Mouse (Mus musculus) macrophage (primary cell): ENCODE measurements around the gene Ncs1. TPM values are rescaled to one million over a fixed set of nuclear protein-coding genes. Genes with fewer than 3 reads are reported as not detected.

Experiments used
- H3K27ac ChIP-seq: fragments of 350-480 bp; formaldehyde crosslinking; 2 replicates; pipeline ENCODE4 v1.9.0; 2021
- H3K36me3 ChIP-seq: fragments of 350-480 bp; formaldehyde crosslinking; 2 replicates; pipeline ENCODE4 v1.9.0; 2021; ENCODE audit errors: inconsistent target
- H3K4me3 ChIP-seq: fragments of 350-480 bp; formaldehyde crosslinking; 2 replicates; pipeline ENCODE4 v1.9.0; 2021; ENCODE audit errors: inconsistent target
- H3K79me2 ChIP-seq: fragments of 350-480 bp; formaldehyde crosslinking; 2 replicates; pipeline ENCODE4 v1.9.0; 2021; ENCODE audit errors: inconsistent target
- WGBS: methylation state at CpG from one replicate; pipeline ENCODE4 v1.1.7; 2026; ENCODE audit warnings: inconsistent platforms; ENCODE audit not compliant: missing documents; 5-methylcytosine and 5-hydroxymethylcytosine counted together
- polyA plus RNA-seq: library from polyadenylated mRNA; stranded (reverse); fragments of 250-400 nt; gene quantifications from 3 replicates; pipeline ENCODE4 v1.2.4, GENCODE M21; 2018; ENCODE audit warnings: inconsistent platforms

Gene Ncs1
- polyA plus RNA-seq, 1 experiment from 2014 or later: 0.34 TPM

DNA sequence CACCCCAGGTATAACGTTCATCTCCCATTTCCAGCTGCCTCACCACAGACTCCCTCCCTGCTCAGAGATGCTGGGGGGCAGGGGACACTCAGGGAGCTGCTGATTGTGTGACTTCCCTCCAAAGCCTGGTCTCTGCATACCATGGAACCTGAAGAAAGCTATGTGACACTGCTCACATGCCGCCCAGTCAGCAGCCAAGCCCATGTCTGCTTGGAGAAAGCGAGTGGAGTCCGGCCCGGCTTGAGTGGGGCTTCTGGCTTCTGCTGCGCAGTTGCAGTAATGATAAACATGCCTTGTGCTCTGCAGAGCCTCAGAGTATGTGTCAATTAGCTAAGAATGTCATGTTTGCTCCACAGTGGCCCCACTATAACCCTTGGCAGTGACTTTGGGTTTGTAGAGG, 26.2 kb upstream of the Ncs1 start:
- no peak overlapping the region for H3K27ac ChIP-seq
- 98% methylated on average over 5 of the region's 6 CpGs for WGBS
- no peak overlapping the region for H3K4me3 ChIP-seq
- H3K79me2 ChIP-seq: no peaks in the 10 kb centered on the region
- peaks cover 16% of the 10 kb centered on the region for H3K36me3 ChIP-seq

DNA sequence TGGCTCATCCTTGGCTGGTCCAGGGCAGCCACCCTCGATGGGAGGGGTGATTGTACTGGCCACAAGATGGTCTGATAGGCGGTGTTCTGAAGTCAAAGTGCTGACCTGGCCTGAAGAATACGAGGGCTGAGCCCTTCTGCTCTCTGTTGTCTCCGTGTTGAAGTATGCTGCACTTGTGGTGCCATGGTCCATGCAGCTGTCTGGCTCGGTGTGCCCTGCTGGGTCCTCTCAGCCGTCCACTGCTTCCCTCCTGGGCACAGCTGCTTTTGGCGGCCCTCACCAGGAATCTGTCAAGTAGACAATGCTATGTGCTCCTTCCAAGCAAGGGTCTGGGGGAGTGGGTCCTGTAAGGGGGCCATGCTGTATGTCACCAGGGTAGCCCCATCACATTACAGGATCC, 24.8 kb upstream of the Ncs1 start:
- H3K27ac ChIP-seq: no peak overlapping the region
- H3K36me3 ChIP-seq: 0 out of 2 replicates have a peak, but pooled peaks cover 3% of the 10 kb centered on the region
- no peaks in the 10 kb centered on the region for H3K79me2 ChIP-seq
- WGBS: 75% methylated on average over 7 of the region's 7 CpGs
- H3K4me3 ChIP-seq: no peak overlapping the region

DNA sequence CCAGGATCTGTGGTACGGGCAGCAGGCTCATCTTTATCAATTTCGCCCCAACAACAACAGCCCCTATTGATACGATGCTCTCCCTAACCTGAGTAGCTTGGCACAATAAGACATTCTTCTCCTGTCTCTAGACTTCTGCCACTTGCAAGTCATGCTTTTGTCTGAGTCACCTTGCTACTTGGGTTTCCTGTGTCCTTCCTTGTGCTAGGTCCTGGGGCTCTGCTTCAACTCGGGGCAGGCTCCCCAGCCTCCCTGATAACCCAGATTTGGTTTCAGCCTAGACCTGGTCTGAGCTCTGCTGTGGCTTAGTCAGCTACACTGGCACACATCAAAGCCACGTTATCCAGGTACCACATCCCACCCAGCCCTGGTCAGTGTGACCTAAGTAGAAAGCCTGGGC, 24.0 kb upstream of the Ncs1 start:
- H3K4me3 ChIP-seq: no peak overlapping the region
- 31% methylated on average over 5 of the region's 5 CpGs for WGBS
- H3K79me2 ChIP-seq: no peaks in the 10 kb centered on the region
- H3K27ac ChIP-seq: no peak overlapping the region
- no peaks in the 10 kb centered on the region for H3K36me3 ChIP-seq

DNA sequence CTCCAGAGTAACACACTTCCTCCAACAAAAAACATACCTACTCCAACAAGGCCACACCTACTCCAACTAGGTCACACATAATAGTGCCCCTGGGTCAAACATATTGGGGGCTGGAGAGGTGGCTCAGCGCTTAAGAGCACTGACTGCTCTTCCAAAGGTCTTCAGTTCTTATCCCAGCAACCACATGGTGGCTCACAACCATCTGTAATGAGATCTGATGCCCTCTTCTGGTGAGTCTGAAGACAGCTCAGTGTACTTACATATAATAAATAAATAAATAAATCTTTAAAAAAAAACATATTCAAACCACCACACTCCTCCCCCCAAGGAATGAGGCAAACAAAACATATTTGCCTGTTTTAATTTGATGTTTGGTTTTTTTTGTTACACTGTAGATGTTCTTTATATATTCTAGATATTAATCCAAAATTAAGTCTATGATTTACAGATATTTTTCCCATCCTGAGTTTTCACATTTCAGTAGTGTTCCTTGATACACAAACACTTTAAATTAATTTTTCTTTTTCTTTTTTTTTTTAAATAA, 16.8 kb upstream of the Ncs1 start:
- 69% methylated on average over 1 of the region's 1 CpGs for WGBS
- no peaks in the 10 kb centered on the region for H3K36me3 ChIP-seq
- no peak overlapping the region for H3K27ac ChIP-seq
- H3K4me3 ChIP-seq: no peak overlapping the region
- H3K79me2 ChIP-seq: no peaks in the 10 kb centered on the region

DNA sequence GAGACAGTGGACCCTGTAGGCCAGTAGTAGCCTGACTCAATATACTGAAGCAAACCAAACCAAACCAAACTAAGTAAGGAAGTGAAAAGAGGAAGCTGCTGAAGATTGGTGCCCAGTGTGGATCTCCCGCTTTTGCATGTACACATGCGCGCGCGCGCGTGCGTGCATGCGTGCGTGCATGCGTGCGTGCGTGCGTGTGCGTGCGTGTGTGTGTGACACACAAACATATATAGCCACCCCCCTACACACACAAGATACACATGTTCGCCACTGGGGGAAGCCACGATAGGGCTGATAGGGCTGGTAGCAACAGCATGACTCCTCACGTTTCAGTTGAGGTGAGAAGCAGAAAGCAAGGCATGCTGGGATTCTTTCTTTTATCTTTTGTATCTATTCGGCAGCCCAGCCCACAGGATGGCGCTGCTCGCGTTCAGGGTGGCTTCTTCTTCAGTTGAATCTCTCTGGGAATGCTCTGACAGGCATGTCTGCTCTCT, 6.4 kb upstream of the Ncs1 start:
- peak overlapping the region; percentile 42 for H3K27ac ChIP-seq
- H3K36me3 ChIP-seq: no peaks in the 10 kb centered on the region
- 3% methylated on average over 23 of the region's 23 CpGs for WGBS

DNA sequence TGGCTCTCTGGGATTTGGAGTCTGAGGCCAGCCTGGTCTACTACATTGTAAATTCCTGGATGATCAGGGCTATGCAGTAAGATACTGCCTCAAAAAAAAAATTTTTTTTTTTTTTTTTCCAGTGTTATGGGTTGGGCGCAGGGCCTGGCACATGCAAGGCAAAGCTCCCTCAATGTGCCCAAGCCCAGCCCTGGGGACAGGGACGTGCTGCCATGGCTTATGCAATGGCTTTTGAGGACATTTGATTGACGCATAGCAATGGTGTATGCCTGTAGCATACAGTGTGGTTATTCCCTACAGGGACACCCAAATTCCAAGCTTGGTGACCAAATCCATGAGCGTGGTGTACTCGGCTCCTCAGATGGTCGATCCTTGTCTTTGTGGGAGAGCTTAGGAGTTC, 5.8 kb upstream of the Ncs1 start:
- Histone ChIP-seq H3K27ac (peak overlapping the region; percentile 42; the same call in 1 of the 2 replicates), H3K4me3 (no peak overlapping the region; the same call in 1 of the 2 replicates), H3K36me3 (no peaks in the 10 kb centered on the region), H3K79me2 (no peaks in the 10 kb centered on the region)
- 87% methylated on average over 6 of the region's 6 CpGs for whole genome bisulfite sequencing

More for the DNA sequence above, 6.4 kb upstream of the Ncs1 start:
- Histone ChIP-seq H3K4me3 (peak overlapping the region; percentile 21; the same call in 1 of the 2 replicates), H3K79me2 (no peaks in the 10 kb centered on the region)

DNA sequence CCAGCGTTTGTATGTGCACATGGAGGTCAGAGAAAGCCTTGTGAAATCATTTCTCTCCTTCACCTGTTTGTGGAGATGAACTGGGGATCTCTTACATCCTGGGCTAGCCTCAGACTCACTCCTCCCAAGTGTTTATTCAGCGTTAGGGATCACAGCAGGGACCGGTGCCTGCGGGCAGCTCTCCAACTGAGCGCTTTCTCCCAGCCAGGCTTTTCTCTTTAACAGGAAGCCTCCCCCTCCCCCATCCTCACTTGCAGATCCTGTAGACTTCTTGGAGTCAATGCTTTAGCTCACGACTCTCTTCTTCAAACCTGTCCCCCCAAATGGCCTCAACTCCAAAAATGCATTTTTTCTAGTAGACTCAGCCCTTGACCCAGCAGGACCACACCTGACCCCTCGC, 4.0 kb upstream of the Ncs1 start:
- H3K79me2 ChIP-seq: no peaks in the 10 kb centered on the region
- no peak overlapping the region for H3K4me3 ChIP-seq
- no peak overlapping the region for H3K27ac ChIP-seq
- no peaks in the 10 kb centered on the region for H3K36me3 ChIP-seq
- WGBS: 31% methylated on average over 7 of the region's 7 CpGs

DNA sequence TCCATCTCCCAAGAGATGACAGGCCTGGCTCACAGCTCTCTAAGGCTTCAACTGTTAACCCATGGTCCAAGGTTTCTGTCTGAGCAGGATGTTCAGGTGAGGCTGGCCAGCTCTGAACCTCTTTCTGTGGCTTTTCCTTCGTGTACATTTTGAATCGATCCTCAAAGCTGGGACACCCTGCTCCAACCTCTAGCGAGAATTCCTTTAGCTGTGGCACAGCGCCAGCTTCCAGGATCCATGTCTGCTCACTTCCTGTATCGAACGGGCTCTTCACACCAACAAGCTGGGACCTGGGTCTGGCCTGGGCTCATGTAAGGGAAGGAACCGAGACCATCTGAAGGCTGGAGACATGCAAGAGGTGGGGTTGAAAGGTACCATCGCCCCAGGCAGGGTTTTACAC, 1.4 kb upstream of the Ncs1 start:
- Histone ChIP-seq H3K79me2 (no peaks in the 10 kb centered on the region), H3K27ac (no peak overlapping the region), H3K36me3 (no peaks in the 10 kb centered on the region), H3K4me3 (no peak overlapping the region)
- WGBS: 94% methylated on average over 8 of the region's 8 CpGs

DNA sequence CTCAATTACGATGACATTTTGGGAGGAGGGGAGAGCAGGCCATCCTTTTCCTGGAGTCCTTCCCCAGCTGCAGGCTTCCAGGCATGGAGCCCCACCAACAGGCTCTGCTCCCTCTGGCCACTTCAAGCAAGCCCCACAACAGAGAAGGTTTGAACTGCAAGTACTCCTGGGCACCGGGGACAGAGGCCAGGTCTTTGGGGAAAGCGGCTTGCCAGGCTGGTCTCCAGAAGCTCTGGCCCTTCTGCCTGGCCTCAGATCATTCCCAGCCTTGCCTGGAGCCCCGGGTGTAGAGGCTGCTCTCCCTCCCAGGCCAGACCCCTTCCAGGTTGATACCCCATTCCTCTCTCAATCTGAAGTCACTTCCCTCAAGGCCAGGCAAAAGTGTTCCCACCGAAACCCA, 572 bp upstream of the Ncs1 start:
- H3K79me2 ChIP-seq: no peaks in the 10 kb centered on the region
- H3K4me3 ChIP-seq: no peak overlapping the region
- H3K27ac ChIP-seq: no peak overlapping the region
- WGBS: 65% methylated on average over 5 of the region's 5 CpGs
- H3K36me3 ChIP-seq: no peaks in the 10 kb centered on the region

DNA sequence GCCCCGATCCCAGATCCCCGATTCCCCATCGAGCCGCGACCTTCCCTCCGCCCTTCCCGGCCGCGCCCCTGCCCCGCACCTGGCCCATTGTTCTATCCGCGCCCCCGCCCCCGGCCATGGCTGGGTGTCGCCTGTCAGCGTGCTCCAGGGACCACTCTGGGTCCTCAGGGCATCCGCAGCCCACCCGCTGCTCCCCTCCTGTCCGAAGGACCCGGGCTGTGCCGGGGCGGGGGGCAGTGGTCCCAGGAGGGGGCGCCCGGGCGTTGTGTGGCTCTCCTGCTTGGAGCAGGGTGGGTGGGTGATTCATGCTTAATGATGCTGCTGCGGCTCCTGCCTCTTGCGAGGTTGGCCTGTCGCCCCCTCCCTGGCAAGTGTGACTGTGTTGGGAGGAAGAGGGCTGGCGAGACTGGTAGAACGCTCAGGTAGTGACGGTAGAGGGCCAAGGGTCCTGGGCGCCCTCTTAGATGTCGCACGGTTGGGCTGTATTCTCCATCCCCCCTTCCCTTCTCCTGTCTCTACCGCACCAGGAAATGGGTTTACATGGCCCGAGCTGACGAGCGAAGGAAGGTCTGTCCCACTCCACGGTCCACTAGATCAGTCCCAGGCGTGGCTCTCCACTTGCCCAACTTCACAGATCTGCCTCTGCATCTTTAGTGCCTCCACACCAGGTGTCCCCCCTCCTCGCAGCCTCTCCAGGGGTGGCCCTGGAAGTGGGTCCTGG, 788 bp downstream of the Ncs1 start:
- WGBS: 4% methylated on average over 41 of the region's 41 CpGs
- H3K36me3 ChIP-seq: no peaks in the 10 kb centered on the region
- H3K4me3 ChIP-seq: no peak overlapping the region
- H3K27ac ChIP-seq: no peak overlapping the region
- H3K79me2 ChIP-seq: no peaks in the 10 kb centered on the region

DNA sequence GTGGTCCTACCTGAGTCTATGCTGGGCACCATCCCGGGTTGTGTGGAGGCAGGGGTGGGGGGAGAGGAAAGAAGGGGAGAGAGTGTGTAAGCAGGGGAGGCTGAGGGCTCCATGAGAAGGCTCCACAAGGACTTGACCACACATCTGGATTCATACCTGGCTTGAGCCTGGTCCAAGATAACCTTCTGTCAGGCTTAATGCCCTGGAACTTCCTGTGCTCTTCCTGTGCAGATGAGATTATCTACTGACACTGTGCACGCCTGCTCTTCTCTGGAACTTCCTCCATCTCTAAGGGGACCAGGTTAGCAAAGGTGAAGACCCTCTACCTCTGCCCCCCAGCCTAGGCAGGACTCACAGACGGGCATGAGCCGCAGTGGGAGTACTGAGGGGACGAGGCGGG, 3.2 kb downstream of the Ncs1 start:
- Histone ChIP-seq H3K36me3 (no peaks in the 10 kb centered on the region), H3K27ac (no peak overlapping the region), H3K4me3 (no peak overlapping the region), H3K79me2 (no peaks in the 10 kb centered on the region)
- WGBS: 93% methylated on average over 6 of the region's 6 CpGs

DNA sequence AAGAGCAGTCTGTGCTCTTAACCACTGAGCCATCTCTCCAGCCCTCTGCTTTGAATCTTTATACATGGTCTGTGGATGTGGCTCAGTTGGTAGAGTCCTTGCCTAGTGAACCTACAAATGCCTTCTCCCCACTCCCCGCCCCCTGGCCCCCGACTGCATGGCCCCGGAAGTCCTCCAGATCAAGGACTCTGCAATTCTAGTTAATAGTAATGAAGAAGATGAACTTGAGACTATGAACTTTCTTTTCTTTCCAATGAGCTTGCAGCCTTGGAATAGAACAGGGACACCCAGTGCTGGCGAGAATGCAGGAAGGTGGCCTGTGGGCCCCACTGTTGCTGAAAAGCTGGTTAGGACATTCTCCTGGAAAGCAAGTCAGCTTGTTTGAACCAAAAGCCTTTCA, 6.5 kb downstream of the Ncs1 start:
- H3K79me2 ChIP-seq: no peaks in the 10 kb centered on the region
- H3K36me3 ChIP-seq: no peaks in the 10 kb centered on the region
- no peak overlapping the region for H3K4me3 ChIP-seq
- no peak overlapping the region for H3K27ac ChIP-seq
- 91% methylated on average over 4 of the region's 4 CpGs for WGBS

DNA sequence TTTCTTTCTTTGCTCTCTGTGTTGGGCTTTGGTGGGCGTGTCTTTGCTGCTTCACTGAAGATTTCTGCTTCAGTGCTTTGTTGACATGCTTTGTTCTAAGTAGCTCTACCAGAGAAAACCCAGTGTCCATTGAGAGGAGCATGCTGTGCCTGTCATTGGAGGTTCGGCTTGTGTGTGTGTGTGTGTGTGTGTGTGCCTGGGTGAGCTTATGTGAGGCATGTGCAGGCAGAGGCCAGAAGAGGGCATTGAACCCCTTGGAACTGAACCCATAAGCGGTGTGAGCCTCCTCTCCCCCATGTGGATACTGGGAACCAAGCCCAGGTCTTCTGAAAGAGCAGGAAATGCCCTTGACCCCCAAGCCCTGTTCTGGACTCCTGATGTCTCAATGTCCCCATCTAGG, 7.8 kb downstream of the Ncs1 start:
- WGBS: 90% methylated on average over 2 of the region's 3 CpGs
- Histone ChIP-seq H3K4me3 (no peak overlapping the region), H3K79me2 (no peaks in the 10 kb centered on the region), H3K27ac (no peak overlapping the region), H3K36me3 (no peaks in the 10 kb centered on the region)

DNA sequence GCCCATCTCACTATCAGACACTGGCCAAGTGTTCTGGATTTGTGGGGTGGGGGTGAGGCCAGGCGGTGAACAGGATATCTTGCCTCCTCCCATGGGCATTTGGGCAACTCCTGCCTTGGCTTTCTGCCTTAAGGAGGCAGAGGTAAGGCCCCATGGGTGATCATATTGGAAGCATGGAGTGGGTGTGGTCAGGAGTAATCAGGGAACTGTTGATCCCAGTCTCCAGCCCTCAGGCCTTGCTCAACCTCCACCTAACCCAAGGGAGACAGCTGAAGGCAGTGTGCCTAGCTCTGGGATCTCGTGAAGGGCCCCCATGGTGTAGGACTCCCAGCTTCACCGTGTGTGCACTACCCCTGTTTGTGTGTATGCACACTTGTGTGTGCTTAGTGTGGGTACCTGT, 9.2 kb downstream of the Ncs1 start:
- Histone ChIP-seq H3K27ac (no peak overlapping the region), H3K36me3 (no peaks in the 10 kb centered on the region), H3K79me2 (no peaks in the 10 kb centered on the region), H3K4me3 (no peak overlapping the region)
- 96% methylated on average over 3 of the region's 3 CpGs for WGBS

DNA sequence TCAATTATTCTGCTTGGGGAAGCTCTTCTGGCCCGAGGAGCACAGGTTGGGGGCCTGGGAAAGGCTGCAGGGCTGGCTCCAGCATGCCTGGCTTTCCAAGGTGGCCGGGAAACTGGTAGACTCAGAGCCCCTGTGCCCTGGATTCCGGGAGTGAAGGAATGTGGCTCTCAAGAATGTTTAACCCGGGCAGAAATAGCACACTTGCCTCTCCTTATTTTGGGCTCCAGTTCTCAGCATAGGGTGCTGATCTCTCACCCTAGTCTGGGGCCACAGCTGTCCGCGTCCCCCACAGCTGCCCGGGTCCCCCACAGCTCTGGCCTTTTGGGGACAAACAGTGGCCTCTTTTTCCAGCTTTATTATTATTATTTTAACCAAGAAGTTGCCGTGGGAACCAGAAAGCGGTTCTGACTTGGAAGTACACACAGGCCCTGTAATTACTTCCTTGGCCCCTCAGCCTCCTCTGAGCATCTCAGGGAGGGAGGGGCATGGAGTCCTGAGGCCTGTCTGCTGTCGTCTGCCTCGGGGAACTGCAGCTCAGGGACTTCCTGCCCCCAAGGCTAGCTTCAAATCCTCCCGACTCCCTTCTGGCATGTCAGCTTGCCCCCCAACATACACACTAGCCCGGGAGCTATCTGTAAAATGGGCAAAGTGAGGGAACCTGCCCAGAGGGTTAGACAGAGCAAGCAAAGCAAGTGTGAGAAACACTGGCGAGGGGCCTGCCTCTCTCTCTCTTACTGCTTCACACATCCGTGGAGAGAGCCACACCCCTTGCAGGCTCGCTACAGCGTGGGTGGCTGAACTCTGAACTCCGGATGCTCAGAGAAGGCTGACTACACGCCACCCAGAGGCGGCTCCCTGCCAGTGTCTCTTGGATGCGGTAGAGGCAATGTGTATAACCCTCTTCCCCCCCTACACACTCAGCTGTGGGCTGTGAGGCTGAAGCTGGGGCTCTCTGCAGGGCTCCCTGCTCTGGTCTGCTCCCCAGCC, 10.6 kb downstream of the Ncs1 start:
- no peak overlapping the region for H3K4me3 ChIP-seq
- no peak overlapping the region for H3K27ac ChIP-seq
- H3K36me3 ChIP-seq: no peaks in the 10 kb centered on the region
- 38% methylated on average over 21 of the region's 21 CpGs for WGBS
- H3K79me2 ChIP-seq: no peaks in the 10 kb centered on the region
